Comparison of ENCODE assay signal across 13 mouse cellular contexts in the genomic region with DNA sequence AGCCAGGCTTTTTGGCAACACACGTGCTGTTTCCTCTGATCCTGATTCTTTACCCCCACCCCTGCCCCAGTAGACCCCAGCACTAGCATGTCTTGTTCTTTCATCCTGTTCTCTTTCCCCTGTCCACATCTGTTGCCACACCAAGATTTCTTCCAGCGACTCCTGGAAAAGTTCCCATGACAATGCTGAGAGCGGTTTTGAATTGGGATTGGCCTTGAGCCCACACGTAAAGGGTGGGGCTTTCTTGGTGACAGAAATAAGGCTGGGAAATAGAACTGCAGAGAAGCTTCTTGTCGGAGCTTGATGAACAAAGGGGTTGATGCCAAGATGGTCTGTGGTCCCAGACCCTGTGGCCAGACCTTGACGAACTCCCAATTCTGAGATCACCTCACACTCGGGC.
DNase-seq lines count a peak whose midpoint lies in the region; ATAC-seq lines count a peak whose summit lies in the region.
"Had no signal": no experiment of that assay in that cellular context is flagged by ENCODE, and none has a peak within 500 bp of the region (broad histone marks: within the 10 kb centered on the region; RNA-seq: fewer than 3 reads in every experiment).

No protein-coding gene starts in this region.

- no peak overlapping the region for H3K27ac ChIP-seq in hindbrain, embryonic 13.5 days
- H3K27ac ChIP-seq: layer of hippocampus, adult 2 months; lung, embryonic 15.5 days had no signal

- H3K4me3 ChIP-seq in hindbrain, embryonic 13.5 days: no peak overlapping the region
- H3K4me3 ChIP-seq: layer of hippocampus, adult 2 months; lung, embryonic 15.5 days had no signal

- no peak overlapping the region for H3K9ac ChIP-seq in hindbrain, embryonic 13.5 days
- H3K9ac ChIP-seq: lung, embryonic 15.5 days had no signal

- ATAC-seq in hindbrain, embryonic 13.5 days (ENCODE audit: low FRiP score): no peak

- no peaks in the 10 kb centered on the region for H3K36me3 ChIP-seq in hindbrain, embryonic 13.5 days
- H3K36me3 ChIP-seq: lung, embryonic 15.5 days had no signal

- H3K4me1 ChIP-seq in hindbrain, embryonic 13.5 days (replicated peaks): no peaks in the 10 kb centered on the region

- H3K4me2 ChIP-seq in hindbrain, embryonic 13.5 days: no peak overlapping the region
- H3K4me2 ChIP-seq: lung, embryonic 15.5 days had no signal

- WGBS in hindbrain, embryonic 13.5 days: 90% methylated on average over 7 of the region's 7 CpGs

- intact Hi-C loops in gastrocnemius, postnatal 14 days (cut with DNase I; ENCODE audit: low total_unique reads): no loop called here

- H3K9me3 ChIP-seq in hindbrain, embryonic 13.5 days: no peaks in the 10 kb centered on the region; the same call in 1 of the 2 replicates
- H3K9me3 ChIP-seq: lung, embryonic 15.5 days had no signal

- no peaks in the 10 kb centered on the region for H3K27me3 ChIP-seq in hindbrain, embryonic 13.5 days
- H3K27me3 ChIP-seq: lung, embryonic 15.5 days had no signal

- peak; percentile 22 for DNase-seq in gastrocnemius, postnatal 14 days
- DNase-seq in gastrocnemius, postnatal 25 days: no peak
- peak; percentile 74 for DNase-seq in adipocyte (ENCODE audit: low spot score)
- peak; percentile 15 to 16 for DNase-seq in heart, adult 9 months (ENCODE audit: low spot score in 2 of 2)
- peak; percentile 68 for DNase-seq in lung, postnatal 10 days
- no peak for DNase-seq in thymus, postnatal 10 days (ENCODE audit: low spot score in 2 of 2)
- DNase-seq: cerebellum, adult 18-20 months; left cerebral cortex, postnatal 4 days; right cerebral cortex, adult 18-20 months; spleen, adult 18-20 months had no signal

Comparison
In these comparisons a context has a peak if more than half of its experiments do, and no peak if none do; other contexts are left out.
1. DNase-seq: peak in gastrocnemius, postnatal 14 days (single experiment), adipocyte (single experiment), heart, adult 9 months (2 of 2) and lung, postnatal 10 days (single experiment); none in gastrocnemius, postnatal 25 days (single experiment) and thymus, postnatal 10 days (0 of 2).